Mouse (Mus musculus) bone marrow macrophage, adult 2 months (primary cell): ENCODE data around the gene Mtmr14.
A peak's percentile ranks its signal among the peaks of the same experiment; 100 is the strongest.

ENCODE experiments used
- CTCF ChIP-seq: IDR thresholded peaks from 2 replicates; pipeline ENCODE4 v1.5.1; 2012; ENCODE audit warnings: low read depth, mild to moderate bottlenecking, low read length, moderate library complexity
- POLR2A ChIP-seq: IDR thresholded peaks from 2 replicates; pipeline ENCODE4 v1.6.1; 2012; ENCODE audit warnings: mild to moderate bottlenecking, low read depth, low read length, borderline replicate concordance

- TF ChIP-seq POLR2A (no peak), CTCF (0 out of 2 replicates have a peak, but pooled peaks have one; percentile 37)
These were observed 64.6 kb downstream of the Mtmr14 start for GRCm38 (mm10) chr6:113302258-113302657.
